Mouse (Mus musculus): ENCODE measurements at regions not wholly inside any gene's neighbourhood (a gene's known extent, or its start where the extent isn't known, plus 50 kb on each side); places are given as distances from the start of the nearest gene placed in this dataset.

DNA sequence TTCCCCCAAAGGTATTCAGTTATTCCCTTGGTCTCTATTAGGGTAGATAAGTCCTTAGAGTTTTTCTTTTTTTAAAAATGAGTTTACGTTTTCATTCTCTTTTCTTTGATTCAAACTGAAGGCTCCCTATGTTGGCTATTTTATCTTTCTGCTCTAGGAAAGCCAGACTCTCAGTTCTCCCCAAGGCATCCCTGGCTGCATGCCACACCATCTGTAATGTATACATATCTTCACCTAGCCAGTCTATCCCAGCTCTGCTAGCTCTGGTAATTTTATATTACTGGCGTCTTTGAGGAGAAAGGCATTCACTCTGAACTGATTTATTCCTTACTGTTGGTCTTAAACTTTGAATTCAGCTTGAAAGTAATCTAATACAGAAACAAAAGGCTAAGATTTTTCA lies 65.2 kb upstream of the Cabcoco1 start:
- DNase-seq: no peak

GRCm38 (mm10) chr10:68611906-68612305 lies 70.2 kb upstream of the Cabcoco1 start:
- peak; percentile 46 for DNase-seq

GRCm38 (mm10) chr10:68612727-68613126 lies 71.0 kb upstream of the Cabcoco1 start:
- no peak for DNase-seq

- DNase-seq: no peak
Measured at GRCm38 (mm10) chr10:68623786-68624185, 82.1 kb upstream of the Cabcoco1 start.

DNA sequence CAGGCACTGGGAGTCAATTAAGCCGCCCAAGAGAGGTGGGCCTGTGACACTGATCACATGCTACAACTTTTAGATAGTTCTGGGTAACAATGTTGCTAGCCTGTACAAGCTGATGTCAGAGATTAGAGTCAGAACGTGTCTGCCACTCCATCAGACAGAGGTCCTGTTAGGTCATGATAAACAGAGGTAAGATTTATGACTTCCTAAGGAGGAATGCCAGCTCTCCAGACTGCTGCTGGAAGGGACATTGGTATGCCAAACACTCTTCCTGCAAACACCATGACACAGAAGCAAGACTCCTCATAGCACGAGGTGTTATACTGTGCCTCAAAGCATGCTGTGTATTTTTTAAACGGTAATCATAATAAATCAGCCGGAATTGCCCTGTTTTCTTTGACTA lies 83.6 kb upstream of the Cabcoco1 start:
- peak; percentile 35 for DNase-seq

DNA sequence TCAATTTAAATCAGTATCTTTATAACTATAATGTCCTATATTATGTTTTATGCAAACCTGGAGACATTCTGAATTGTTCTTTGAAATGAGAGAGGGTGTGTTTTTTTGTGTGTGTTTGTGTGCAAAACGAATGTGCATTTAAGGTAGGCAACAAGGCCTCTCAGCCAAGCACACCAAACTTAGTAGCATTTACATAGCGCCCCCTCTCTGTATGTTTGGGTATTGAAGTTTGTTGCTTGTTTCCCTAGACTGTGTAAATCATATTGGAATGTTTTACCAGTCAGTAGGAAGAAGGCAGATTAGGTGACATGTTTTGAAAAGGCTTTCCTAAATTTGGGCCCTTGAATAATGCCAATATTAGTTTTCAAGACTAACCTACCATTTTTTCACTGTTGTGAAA lies 84.1 kb upstream of the Cabcoco1 start:
- peak; percentile 16 for DNase-seq

DNA sequence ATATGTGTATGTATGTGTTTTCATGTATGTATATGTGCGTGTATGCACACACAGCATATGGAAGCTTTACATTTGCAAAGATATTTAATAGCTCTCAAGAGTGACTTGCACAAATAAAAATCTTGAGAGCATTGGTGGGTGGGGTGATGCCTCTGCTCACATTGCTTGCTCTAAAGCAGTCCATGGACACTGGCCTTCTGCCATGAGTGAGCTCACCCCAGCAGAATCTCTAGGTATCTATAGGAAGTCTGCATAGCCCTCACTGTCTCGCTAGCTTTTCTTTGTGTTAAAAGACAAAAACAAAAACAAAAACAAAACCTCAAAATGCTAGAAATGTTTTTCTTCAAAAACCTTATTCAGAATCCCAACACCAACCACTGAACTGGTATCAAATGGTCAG lies 87.8 kb upstream of the Cabcoco1 start:
- no peak for DNase-seq

DNA sequence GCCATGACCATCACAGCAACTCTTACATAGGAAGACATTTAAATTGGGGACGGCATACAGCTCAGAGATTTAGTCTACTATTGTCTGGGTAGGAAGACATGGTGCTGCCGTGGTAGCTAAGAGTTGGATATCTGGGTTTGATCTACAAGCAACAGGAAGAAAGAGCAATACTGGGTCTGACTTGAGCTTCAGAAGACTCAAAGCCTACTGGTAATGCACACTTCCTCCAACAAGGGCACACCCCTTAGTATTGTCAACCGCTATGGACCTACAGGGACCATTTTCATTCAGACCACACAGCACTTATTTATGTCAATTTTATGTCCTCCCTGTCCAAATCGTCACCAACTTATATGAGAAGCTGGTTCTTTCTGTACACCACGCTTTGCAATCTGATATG lies 90.3 kb upstream of the Tmem26 start:
- no peak for DNase-seq

DNA sequence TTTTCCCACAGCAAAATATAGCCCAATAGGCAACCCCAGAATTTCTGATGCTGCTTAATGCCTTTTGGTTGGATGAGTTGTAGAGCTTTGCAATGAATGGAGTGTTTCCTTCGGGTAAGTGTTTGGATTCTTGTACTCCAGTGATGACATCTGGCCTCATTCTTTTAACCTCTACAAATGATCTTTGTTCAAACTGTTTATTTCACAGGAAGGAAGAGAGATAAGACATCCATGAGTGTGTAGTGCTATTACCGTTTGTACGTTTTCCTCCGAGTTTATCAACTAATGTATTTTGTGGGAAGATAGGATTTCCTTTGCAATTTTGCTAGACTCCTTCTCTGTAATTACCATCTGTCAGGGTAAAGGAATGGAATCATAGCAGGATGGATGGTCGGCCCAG lies 70.7 kb upstream of the Tmem26 start:
- DNase-seq: no peak

DNA sequence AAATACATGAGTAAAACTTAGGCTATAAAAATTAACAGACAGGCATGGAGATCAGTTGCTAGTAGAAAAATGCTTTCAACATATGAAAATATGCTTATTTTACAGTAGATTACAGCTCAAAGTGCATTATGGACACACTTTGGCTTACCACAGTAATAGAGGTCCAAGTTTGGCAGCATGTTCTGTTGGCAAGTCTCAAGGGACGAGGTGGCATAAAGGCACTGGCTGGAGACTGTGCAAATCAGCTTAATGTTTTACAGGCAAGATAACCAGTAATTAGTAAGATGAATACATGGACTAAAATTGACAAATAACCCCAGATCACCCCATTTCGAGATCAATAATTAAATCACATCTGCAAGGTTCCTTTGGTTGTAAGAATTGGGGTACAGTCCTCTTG lies 68.0 kb upstream of the Tmem26 start:
- peak; percentile 57 for DNase-seq

- DNase-seq: no peak
Measured at GRCm38 (mm10) chr10:68666094-68666493, 57.4 kb upstream of the Tmem26 start.

- DNase-seq: no peak
Measured at GRCm38 (mm10) chr10:68669330-68669729, 54.1 kb upstream of the Tmem26 start.

- no peak for DNase-seq
Measured at GRCm38 (mm10) chr10:68669992-68670391, 53.5 kb upstream of the Tmem26 start.

GRCm38 (mm10) chr10:68672291-68672690 lies 51.2 kb upstream of the Tmem26 start:
- no peak for DNase-seq

DNA sequence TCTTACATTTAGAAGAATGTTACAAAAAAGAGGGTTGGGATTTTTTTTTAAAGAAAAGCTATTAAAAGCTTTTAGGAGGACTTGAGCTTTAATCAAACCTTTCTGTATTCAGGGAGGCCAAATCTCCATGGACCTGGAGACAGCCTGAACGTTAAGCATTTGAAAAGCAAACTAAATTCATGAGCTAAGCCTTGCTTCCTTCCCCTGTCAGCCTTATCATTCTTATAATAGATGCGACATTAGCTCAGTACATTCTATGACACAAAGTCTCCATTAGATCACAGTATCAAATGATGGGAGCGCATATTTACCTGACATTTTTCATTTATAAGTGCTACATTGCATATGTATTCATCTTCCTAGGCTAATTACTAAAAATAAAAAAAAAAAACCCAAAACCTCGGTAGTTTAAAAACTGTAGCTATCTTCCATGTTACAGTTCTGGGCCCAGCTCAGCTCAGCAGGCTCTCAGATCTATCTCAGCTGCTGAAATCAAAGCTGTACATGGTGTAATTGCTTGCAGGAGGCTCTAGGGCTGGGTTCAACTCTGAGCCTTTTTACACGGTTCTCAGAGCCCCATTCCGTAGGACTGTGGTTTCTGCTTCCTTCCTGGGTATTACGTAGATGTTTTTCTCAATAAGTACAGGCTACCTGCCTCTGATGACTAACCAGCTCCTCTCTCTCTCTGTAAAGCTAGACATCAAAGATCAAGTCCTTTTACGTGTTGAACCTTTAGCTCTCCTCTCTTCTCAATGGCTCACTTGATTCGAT lies 50.2 kb upstream of the Tmem26 start:
- no peak for DNase-seq

All from kidney, adult 9 months (tissue).